Mouse (Mus musculus) heart, postnatal 0 days (tissue): ENCODE data around the gene Pi16. TPM values are rescaled to one million over a fixed set of nuclear protein-coding genes. Genes with fewer than 3 reads are reported as not detected.

Experiments used
- ATAC-seq: fragments of 200-750 bp; cut with Nextera tagmentation; 2 replicates; pipeline ENCODE4 v1.8.0; 2017; ENCODE audit warnings: low read depth, moderate number of reproducible peaks, moderate library complexity; ENCODE audit not compliant: insufficient read depth
- DNase-seq: peaks from one replicate; pipeline ENCODE4 v3.0.0-alpha.2; 2016; ENCODE audit warnings: low spot score
- H3K27ac ChIP-seq: fragments of 300-500 bp; sonication (generic); 2 replicates; pipeline ENCODE4 v1.5.1; 2014; ENCODE audit warnings: low read depth, mild to moderate bottlenecking
- H3K27me3 ChIP-seq: fragments of 300-500 bp; sonication (generic); 2 replicates; pipeline ENCODE4 v1.6.1; 2014; ENCODE audit warnings: low read length, mixed read lengths; ENCODE audit not compliant: control insufficient read depth, insufficient read depth
- H3K36me3 ChIP-seq: fragments of 300-500 bp; sonication (generic); replicated peaks from 2 replicates; pipeline ENCODE4 v1.6.1; 2014; ENCODE audit warnings: low read length, mixed read lengths; ENCODE audit not compliant: control insufficient read depth, insufficient read depth
- H3K4me1 ChIP-seq: fragments of 300-500 bp; sonication (generic); 2 replicates; pipeline ENCODE4 v1.6.1; 2014; ENCODE audit warnings: antibody characterized with exemption; ENCODE audit not compliant: control insufficient read depth, insufficient read depth
- H3K4me2 ChIP-seq: fragments of 300-500 bp; sonication (generic); 2 replicates; pipeline ENCODE4 v1.6.1; 2014; ENCODE audit warnings: low read depth, mild to moderate bottlenecking, low read length, moderate library complexity
- H3K4me3 ChIP-seq: fragments of 300-500 bp; sonication (generic); 2 replicates; pipeline ENCODE4 v1.5.1; 2014; ENCODE audit warnings: low read depth, low read length
- H3K9ac ChIP-seq: fragments of 300-500 bp; sonication (generic); replicated peaks from 2 replicates; pipeline ENCODE4 v1.6.1; 2014; ENCODE audit warnings: low read depth, low read length, mixed read lengths
- H3K9me3 ChIP-seq: fragments of 300-500 bp; sonication (generic); replicated peaks from 2 replicates; pipeline ENCODE4 v1.6.1; 2016; ENCODE audit warnings: low read length; ENCODE audit not compliant: control insufficient read depth
- CTCF ChIP-seq: IDR thresholded peaks from 2 replicates; pipeline ENCODE4 v1.5.1; 2016; ENCODE audit warnings: antibody characterized with exemption, control low read depth, low read depth
- EP300 ChIP-seq: IDR thresholded peaks from 2 replicates; pipeline ENCODE4 v1.6.1; 2016; ENCODE audit warnings: antibody characterized with exemption, low read depth
- WGBS: fragments of 180-500 bp; shearing (Covaris S2); extraction: QIAGEN DNeasy Blood & Tissue Kit; methylation state at CpG from one replicate; pipeline ENCODE4 v1.1.7; 2014; 5-methylcytosine and 5-hydroxymethylcytosine counted together
- polyA plus RNA-seq: library from polyadenylated mRNA; unstranded; fragments of >200 nt; fragmentation: Nextera tagmentation; extraction: Ambion mirVana; gene quantifications from 2 replicates; pipeline ENCODE4 v1.2.1, GENCODE M21; 2015
- total RNA-seq: library from RNA; depleted of rRNA; stranded (reverse); fragments of >200 nt; gene quantifications from 2 replicates; pipeline ENCODE4 v1.2.3, GENCODE M21; 2014; ENCODE audit warnings: low replicate concordance

Gene Pi16
- total and polyA plus RNA-seq, 2 experiments from 2014 or later: 4.5 to 12.4 TPM

- Histone ChIP-seq H3K9ac (no peak overlapping the region), H3K4me1 (peaks cover 14% of the 10 kb centered on the region; the same call in 1 of the 2 replicates), H3K4me3 (no peak overlapping the region), H3K36me3 (peaks cover 18% of the 10 kb centered on the region), H3K4me2 (0 out of 2 replicates have a peak overlapping the region, but pooled peaks have one; percentile 0), H3K27me3 (no peaks in the 10 kb centered on the region), H3K27ac (peak overlapping the region; percentile 36; the same call in 1 of the 2 replicates), H3K9me3 (no peaks in the 10 kb centered on the region)
- 52% methylated on average over 13 of the region's 13 CpGs for WGBS
- TF ChIP-seq CTCF: no peak
- no peak for TF ChIP-seq EP300
- ATAC-seq (no peak), DNase-seq (no peak)
These were observed 13.0 kb upstream of the Pi16 start for GRCm38 (mm10) chr17:29304376-29305057.

- 20% methylated on average over 15 of the region's 15 CpGs for WGBS
- DNase-seq (peak; percentile 36), ATAC-seq (0 out of 2 replicates have a peak, but pooled peaks have one; percentile 12)
- H3K9me3 ChIP-seq: no peaks in the 10 kb centered on the region
- 0 out of 2 replicates have a peak overlapping the region, but pooled peaks have one; percentile 0 for H3K4me2 ChIP-seq
- TF ChIP-seq CTCF (no peak), EP300 (no peak)
- H3K9ac ChIP-seq: no peak overlapping the region
- peaks cover 16% of the 10 kb centered on the region for H3K36me3 ChIP-seq
- peaks cover 14% of the 10 kb centered on the region; the same call in 1 of the 2 replicates for H3K4me1 ChIP-seq
- H3K4me3 ChIP-seq: no peak overlapping the region
- no peaks in the 10 kb centered on the region for H3K27me3 ChIP-seq
- peak overlapping the region; percentile 36; the same call in 1 of the 2 replicates for H3K27ac ChIP-seq
These were observed 12.2 kb upstream of the Pi16 start for GRCm38 (mm10) chr17:29305058-29305806.

GRCm38 (mm10) chr17:29305871-29306270 is 11.6 kb upstream of the Pi16 start:
- Histone ChIP-seq H3K4me2 (no peak overlapping the region), H3K4me3 (no peak overlapping the region), H3K27me3 (no peaks in the 10 kb centered on the region), H3K4me1 (peaks cover 14% of the 10 kb centered on the region; the same call in 1 of the 2 replicates), H3K36me3 (peaks cover 11% of the 10 kb centered on the region), H3K9me3 (no peaks in the 10 kb centered on the region), H3K27ac (no peak overlapping the region), H3K9ac (no peak overlapping the region)
- DNase-seq (no peak), ATAC-seq (no peak)
- WGBS: 56% methylated on average over 7 of the region's 7 CpGs
- TF ChIP-seq EP300 (no peak), CTCF (no peak)

GRCm38 (mm10) chr17:29310056-29310623 is 7.3 kb upstream of the Pi16 start:
- Histone ChIP-seq H3K4me3 (no peak overlapping the region), H3K27ac (no peak overlapping the region), H3K4me1 (0 out of 2 replicates have a peak, but pooled peaks cover 7% of the 10 kb centered on the region), H3K9ac (no peak overlapping the region), H3K27me3 (no peaks in the 10 kb centered on the region), H3K36me3 (no peaks in the 10 kb centered on the region), H3K9me3 (peaks cover 5% of the 10 kb centered on the region; the same call in 1 of the 2 replicates), H3K4me2 (no peak overlapping the region)
- 74% methylated on average over 21 of the region's 21 CpGs for WGBS
- DNase-seq (no peak), ATAC-seq (no peak)
- TF ChIP-seq EP300 (no peak), CTCF (no peak)

GRCm38 (mm10) chr17:29311602-29312001 is 5.9 kb upstream of the Pi16 start:
- no peaks in the 10 kb centered on the region for H3K27me3 ChIP-seq
- H3K36me3 ChIP-seq: no peaks in the 10 kb centered on the region
- 85% methylated on average over 8 of the region's 8 CpGs for WGBS
- no peaks in the 10 kb centered on the region; the same call in 1 of the 2 replicates for H3K4me1 ChIP-seq
- H3K27ac ChIP-seq: no peak overlapping the region
- H3K9ac ChIP-seq: no peak overlapping the region
- peaks cover 5% of the 10 kb centered on the region; the same call in 1 of the 2 replicates for H3K9me3 ChIP-seq
- TF ChIP-seq EP300: no peak
- TF ChIP-seq CTCF: no peak
- no peak overlapping the region for H3K4me2 ChIP-seq
- ATAC-seq: no peak
- no peak overlapping the region for H3K4me3 ChIP-seq
- no peak for DNase-seq
